Mouse (Mus musculus) cerebellum, postnatal 4 days (tissue): ENCODE results near the gene Dusp9.

Experiments used
- DNase-seq, 2 experiments: peaks; one replicate each; pipeline ENCODE4 v3.0.0; 2022; ENCODE audit warnings: low spot score in 2 of 2, mixed read lengths in 1 of 2

Gene Dusp9

DNA sequence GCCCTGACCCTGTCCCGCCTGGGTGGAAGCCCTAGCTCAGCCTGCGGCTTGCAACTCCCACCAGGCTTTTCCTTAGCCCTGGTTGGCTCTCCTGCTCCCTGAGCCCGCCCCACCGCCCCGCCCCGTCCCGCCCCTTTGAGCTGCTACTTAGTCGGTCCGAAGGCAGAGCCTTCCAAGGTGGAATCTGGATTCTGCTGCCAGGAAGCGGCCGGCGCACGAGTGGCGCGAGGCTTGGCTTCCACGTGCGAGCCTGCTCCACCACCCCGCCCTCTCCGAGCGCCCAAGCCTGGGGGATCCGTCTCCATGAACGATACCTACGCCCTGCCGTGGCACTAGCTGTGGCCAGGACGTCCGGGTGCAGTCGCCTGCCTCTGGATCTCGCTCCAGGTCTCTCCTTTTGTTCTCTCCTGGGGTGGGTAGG is at the start of gene Dusp9:
Dusp9 (plus strand) TSS at position 165 of the 421 bp plus-strand sequence.
- DNase-seq: no peak

DNA sequence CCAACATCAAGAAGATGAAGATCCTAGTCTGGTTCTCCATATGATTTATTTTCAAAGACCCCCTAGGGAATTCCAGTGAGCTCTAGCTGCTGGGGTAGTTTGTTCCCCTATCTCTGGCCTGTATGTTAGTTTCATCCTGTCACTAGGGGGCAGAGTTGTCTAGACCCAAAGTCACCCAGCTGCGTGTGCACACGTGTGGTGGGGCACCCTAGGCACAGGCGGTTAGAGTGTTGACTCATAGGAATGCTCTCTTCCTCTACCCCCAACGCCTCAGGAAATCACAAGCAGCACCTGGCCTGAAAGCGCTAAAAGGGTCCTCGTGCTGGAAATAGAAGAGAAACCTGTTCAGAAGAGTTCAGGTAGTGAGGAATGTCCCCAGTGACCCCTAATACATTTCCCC is 46.0 kb upstream of the Dusp9 start:
- DNase-seq: no peak

DNA sequence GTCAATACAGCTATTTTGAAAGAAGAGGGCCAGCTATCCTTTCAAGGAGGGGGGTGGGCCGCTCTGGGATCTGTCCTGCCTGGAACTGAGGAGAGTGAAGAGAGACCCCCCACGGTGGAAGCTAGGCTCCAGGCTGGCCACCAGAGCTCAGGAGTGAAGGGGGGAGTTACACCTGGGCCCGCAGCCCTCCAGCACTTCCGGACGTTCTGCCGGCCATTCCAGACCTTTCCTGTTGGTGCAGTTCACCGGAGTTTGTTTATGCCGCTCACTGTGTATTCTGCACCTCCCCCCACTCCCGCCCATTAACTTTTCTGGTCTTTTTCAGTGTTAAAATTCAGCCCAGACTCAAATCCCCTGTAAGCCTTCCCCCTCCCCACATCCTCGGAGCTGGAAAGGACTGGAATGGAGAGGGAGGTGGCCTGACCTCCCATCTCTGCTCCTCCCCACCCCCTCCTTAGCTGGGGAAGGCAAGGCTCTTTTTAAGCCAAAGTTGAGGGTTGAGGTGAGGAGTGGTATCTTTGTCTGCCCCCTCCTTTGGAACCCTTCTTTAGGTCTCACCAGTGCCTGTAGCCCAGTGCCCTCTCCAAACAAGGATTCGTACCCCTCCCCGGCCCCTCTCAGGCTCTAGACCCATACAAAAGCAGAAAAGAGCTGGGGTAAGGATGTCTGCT is 44.6 kb upstream of the Dusp9 start:
- no peak for DNase-seq

DNA sequence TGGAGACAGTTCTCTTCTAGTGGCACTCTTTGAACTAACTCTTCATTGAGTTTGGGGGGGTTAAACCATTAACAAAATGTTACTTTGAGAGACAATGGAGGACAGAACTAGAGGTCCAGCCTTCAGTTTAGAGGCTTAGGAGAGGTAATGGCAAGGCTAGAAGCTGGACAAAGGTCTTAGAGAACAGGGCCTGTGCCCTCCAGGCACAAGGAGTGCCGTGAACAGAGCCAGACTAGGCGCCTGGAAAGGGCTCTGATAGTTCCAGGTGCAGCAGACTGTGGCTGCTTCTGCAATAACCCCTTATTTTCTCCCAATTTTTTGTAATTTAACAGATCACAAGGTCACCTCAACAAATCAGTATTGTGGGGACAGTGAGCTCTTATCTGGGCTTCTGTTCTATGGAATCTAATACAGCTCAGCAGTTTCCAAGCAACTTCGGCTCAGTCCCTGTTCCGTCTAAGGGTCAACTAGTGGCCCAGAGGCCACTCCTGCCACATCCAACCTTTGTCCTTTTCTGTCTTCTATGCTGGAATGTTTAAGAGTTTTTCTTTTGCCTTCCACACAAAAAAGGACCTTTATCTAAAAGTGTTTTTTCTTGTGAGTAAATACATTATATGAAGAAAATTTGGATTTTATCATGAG is 43.8 kb upstream of the Dusp9 start:
- no peak for DNase-seq

DNA sequence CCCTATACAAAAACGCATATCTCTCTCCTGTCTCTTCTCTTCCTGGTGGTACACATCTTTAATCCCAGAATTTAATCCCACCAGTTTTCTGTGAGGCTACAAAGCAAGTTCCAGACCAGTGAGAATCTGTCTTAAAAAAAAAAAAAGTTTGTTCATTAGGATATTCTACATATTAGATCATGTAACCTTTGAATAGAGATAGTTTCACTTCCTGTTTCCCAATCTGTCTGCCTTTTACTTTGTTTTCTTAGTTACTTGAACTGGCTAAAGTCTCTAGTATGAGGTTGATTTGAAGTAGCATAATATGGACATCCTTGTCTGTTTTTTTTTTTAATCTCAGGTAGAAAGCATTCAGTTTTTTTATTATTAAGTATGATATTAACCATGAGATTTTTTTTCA is 37.8 kb upstream of the Dusp9 start:
- DNase-seq: no peak

DNA sequence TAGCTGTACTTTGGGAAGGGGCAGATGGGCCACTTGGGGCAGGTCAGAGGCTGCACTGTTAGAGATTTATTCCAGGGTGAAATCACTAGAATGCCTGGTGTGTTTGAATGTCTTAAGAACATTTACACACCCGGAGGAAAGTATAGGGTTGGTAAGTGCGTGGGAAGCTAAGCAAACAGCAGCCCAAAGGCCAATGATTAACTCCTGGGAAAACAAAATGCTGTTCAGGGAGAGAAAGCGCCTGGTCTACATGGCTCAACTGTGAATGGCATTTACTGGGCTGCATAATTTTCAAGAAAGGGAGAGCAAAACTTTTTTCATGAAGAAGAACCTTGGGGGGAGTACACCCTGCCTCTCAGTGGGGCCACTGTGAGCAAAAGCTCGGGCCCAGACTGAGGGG is 25.6 kb upstream of the Dusp9 start:
- no peak for DNase-seq

DNA sequence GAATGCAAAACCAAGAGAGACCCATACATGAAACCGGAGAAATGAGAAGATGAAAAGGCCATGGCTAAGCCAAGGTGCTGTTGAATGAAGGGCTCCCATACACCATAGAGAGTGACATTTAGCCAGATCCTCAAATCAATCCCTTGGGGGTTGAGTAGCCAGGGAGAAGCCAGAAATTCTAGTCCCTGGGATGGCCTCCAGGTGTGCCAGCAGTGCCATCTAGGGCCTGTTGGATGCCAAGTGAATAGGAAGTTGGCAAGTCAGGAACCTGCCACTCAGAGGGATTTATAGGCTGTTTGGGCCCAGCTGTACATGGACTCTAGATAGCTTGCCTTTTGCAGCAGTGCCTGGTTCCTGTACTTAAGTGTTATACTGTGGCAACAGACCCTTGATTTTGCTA is 23.3 kb upstream of the Dusp9 start:
- DNase-seq: no peak

DNA sequence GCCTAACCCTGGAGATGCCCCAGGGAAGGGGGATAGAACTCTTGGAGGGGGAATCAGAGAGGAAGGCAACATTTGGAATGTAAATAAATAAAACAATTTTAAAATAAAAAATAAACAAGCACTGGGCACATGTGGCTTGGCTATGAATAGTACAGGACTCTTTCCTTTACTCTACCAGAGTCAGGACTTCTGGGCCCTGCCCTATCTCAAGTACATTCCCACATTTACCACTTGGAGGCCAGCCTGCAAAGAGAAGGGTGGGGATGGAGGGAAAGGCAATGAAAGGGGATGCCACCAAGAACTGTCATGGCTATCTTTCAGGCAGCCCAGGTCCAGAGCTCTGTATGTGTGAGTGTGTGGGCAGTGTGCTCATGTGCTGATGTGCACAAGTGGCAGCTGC is 19.8 kb upstream of the Dusp9 start:
- no peak for DNase-seq

DNA sequence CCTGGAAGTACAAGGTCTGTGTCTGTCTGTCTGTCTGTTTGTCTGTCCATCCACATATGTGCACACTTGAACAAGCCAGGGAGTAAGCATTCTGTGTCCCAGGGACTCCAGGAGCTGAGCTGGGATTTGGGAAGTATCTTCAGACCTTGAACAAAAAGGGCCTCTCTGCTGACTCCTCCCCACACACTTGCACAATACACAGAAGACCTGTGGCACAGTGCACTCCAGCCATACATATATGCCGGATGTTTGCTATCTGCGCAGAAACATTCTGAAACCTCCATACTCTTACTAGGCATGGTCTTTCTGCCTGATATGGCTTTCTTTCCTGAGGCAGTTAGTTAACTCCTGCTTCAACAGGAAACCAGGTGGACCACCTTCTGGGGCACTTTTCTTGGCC is 19.3 kb upstream of the Dusp9 start:
- no peak for DNase-seq

DNA sequence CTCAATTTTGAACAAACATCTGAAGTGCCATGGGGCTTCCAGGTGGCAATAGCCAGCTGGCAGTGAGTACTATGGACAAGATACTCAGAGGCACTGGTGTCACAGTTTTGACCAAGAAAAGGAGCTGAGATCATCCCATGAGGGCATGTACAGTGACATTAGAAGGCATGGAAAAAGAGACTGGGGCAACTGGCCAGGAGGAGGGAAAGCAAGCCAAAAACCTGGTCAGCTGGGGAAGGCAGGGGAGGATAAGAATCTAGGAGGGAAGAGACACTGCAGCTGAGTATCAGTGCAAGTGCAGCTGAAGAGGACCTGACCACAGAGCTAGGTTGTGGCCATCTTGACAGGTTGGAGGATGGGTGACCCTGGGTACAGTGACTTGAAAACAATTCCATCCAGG is 12.2 kb upstream of the Dusp9 start:
- no peak for DNase-seq

DNA sequence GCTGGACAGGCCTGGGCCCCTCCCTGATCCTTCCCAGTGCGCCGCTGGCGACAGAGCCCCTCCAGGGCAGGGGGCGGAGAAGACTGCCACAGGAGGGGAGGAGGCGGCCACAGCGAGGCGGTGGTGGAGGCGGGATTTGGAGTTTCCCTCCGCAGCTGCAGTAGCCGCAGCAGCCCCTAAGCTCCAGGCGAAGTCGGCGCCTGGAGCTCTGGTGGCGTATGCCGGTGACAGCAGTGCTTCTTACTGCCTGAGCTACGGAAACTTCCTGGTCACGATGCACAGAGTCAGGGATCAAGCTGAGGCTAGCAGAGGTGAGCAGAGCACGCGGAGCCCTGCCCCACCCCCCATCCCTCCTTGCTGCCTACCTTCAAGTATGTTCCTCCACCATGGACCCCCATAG is 3.8 kb upstream of the Dusp9 start:
- DNase-seq: no peak

DNA sequence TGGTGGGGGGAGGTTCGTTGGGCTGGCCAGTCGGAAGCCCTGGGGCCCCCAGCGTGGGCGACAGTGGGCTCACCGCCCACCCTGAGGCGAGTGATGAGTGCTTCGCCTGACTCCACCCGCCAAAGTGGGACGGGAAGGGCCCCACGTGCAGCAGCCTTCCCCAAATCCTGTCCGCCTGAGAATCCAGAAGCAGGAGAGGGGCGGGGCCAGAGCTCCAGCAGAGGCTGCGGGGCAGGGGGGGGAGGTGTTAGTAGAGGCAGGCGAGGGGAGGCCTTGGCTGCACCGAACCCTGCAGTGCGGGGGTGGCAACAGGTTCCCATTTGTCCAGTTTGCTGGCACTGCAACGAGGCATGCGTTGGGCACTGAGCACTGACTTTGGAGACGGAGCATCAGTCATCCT is 1.8 kb upstream of the Dusp9 start:
- no peak for DNase-seq

DNA sequence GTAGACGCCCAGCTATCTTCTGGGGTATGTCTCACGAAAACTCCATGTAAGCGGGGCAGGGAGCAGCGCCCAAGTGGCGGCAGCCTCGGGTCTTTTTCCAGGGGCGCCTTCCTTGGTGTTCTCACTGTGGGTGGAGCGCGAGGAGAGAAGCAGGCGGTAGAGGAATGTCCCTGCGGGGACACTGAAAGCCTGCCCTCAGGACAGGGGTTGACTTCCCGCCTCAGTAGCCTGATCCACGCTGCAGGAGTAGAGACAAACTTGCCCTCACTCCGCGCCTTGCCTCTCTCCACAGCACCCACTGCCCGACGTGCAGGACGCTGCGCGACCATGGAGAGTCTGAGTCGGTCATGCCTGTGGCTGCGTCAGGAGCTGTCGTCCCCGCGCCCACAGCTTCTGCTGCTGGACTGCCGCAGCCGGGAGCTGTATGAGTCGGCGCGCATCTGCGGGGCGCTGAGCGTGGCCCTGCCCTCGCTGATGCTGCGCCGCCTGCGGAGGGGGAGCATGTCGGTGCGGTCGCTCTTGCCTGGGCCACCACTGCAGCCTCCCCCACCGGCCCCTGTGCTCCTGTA is 766 bp downstream of the Dusp9 start:
- DNase-seq: no peak

DNA sequence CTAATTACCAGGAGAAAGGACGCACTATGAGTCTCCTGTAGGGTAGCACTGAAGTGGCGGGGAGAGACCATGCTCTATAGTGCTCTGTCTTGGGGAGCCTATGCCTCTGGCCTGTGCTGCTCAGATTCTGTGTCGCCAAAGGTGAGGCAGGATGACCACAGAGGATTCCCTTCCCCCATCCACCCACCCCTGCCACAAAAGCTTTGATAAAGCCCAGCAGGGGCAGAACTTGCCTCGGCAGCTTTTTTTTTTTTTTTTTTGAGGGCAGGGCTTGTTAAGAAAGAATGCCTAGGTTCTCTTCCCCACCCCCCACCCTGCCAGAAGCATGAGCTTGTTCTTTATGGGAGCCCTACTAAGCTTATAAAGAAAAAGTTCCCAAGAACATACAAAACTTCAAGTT is 5.9 kb downstream of the Dusp9 start:
- DNase-seq: no peak

DNA sequence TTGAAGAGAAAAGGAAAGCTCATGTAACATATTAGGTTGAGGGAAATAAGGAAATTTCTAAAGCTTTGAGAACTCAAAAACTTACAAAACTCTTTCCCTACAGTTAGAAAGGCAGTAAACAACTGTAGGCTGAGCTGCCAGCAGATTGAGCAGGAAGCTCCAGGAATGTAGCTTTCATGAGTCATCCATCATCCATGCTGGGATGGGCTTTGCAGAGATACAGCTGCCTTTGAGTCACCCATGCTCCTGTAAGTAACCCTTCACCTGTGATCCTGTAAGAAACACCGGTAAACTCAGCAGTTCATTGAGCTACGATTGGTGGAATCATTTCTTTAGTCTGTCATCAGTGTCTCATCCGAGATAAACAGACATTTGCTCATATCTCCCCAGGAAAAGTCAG is 11.7 kb downstream of the Dusp9 start:
- DNase-seq: no peak

DNA sequence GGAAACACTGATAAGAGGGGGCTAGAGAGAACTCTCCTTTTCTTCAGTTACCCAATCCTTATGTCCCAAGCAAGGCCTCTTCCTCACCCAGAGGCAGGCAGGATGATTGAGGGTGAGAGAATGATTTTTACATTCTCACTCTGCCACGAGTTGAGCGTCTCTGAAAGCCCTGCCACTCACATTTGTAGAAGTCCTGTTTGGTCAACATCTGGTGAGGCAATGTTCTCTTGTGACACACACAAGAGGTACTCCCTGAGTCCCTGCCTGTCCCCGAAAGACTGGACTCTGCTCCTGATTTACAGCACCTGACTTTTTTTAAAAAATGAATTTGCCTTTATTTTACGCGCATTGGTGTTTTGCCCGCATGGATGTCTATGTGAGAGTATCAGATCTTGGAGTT is 14.2 kb downstream of the Dusp9 start:
- no peak for DNase-seq

DNA sequence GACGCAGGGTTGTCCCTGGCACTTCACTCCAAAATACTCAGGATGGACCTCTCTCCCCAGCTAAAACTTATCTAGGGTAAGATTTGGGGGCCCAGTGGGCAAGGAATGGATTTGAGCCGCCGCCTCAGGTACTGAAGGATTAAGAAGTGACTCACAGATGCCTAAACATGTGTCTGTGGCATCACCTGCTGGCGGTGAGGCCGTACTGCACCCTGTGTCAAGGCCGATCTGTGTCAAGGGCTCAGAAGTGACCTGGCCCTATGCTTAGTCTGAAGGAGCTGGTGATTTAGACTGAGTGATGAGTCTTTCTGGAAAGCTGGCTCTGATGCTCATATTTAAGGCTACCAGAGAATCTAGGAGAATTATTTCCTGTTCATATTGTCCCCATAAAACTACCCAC is 15.0 kb downstream of the Dusp9 start:
- DNase-seq: peak; percentile 47 to 57

DNA sequence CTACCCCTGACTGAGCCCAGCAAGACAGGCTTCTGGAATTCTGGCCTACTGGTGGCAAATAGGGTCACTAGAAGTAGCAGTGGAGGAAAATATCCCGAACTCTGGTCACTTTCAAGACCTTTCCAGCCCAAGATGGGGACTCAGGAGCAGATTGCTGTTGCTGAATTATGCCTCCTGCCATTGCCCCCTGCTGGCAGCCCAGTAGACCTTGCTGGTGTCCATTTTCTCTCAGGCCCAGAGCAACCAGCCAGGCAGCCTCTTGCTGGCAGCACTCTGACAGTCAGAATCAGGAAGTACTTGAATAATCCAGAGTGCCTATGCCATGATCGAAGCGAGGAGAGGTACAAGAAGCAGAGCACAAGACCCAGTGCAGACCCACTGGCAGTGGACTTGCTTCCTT is 16.3 kb downstream of the Dusp9 start:
- no peak for DNase-seq

DNA sequence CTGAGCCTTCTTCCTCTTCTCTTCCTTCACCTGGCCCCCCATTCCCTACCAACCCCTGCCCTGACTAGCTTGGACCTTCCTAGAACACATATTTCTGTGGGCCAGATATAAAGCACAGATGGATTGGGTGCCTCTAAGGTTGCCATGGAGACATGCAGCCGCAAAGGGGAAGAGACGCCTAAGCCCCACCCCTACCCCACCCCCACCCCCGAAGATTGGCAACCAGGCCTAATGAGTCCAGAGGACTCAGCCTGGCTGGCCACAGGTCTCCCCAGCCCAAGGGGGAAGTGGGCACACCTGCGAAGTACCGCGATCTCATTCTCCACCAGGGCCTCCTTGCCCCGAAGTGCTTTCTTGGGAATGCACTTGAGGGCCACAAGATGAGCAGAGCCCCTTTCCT is 19.2 kb downstream of the Dusp9 start:
- DNase-seq: no peak

DNA sequence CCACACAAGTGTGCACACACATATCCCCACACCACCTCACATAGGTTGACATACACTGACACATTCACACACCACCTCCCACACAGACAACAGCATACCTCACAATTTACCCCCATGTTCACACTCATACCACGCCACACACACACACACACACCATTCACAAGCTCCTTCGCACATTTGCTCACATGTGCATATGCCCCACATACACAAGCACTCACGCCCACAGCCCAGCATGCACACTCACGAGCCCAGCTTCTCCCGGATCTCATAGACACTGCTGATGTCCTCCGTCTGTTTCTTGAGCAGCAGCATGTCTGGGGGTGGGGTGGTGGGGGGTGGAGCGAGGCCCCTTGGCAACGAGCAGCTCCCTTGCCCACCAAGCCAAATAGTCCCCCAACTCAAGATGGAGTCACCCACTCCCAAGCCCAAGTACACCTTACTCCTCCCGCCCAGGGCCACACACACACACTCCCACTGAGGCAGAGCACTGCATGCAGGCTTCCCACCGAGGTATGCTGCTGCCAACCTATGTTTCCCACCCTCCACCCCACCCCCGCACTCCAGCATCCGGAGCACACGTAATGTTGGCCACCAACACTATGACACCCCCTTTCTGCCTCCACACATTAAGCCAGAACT is 19.8 kb downstream of the Dusp9 start:
- no peak for DNase-seq

DNA sequence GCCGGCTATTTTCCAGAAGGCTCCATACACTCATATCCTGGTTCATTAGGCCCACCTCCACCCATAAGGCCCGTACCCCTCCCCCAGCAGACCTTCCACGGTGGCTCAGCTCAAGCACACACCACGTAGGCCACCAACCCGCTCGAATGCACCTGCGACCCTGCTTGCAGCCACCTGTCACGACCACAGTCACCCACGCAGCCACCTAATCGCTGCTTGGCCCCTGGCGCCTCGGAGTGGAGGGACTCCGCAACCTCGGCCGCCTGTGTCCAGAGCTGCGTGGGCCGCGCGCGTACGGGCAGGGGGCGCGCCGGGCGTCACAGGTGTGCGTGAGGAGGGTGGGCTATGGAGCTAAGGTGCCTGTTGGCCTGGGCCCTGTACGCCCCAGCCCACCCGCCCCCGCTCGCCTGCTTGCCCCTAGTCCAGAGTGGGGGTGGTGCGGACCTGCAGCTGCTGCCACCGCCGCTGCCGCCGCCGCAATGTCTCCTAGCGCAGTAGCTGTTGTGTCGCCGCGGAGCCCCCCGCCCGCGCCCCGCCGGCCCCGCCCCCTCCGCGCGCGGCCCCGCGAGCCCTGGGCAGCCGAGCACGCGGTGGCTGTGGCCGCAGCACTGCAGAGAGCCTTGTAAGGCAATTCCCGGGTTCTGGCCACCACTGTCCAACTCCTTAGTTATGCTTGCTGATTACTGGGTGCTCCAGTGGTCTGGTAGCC is 20.5 kb downstream of the Dusp9 start, which contains the start of gene Pnck:
Pnck (minus strand) TSS at position 543 of the 709 bp plus-strand sequence.
- DNase-seq: peak in 1 of 2 experiments; percentile 39

DNA sequence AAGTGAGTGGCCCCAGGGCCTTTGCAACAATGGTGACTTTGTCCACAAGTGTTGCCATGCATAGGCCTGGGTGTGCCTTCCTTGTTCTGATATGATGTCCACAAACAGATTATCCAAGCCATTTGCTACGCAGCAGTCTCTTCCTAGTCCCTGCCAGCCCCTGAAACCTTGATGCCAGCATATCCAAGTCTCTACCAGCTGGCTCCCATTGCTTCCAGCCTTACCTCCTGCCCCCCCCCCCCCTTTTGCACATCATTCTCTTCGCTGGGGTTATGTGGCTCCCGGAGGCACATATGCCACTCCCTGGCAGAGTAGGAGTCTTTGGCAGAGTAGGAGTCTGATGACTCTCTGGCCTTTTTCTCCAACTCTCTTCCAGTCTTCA is 21.1 kb downstream of the Dusp9 start:
- no peak for DNase-seq
